Mouse (Mus musculus) gastrocnemius, postnatal 4 days (tissue): Measurements from ENCODE around the gene Gabrd. TPM values are rescaled to one million over a fixed set of nuclear protein-coding genes. Genes with fewer than 3 reads are reported as not detected.

ENCODE experiments used
- DNase-seq, 2 experiments: peaks; one replicate each; pipeline ENCODE4 v3.0.0; 2021 to 2022; ENCODE audit warnings: low spot score in 2 of 2, mixed read lengths in 2 of 2
- total RNA-seq, 2 experiments: library from RNA; stranded (reverse); gene quantifications; 2 replicates each; pipeline ENCODE4 v1.2.3; 2021

Gene Gabrd
- total RNA-seq, 2 experiments from 2014 or later = 0.78 to 1.2 TPM

GRCm38 (mm10) chr4:155387166-155387565 lies 10.7 kb downstream of the Gabrd start:
- no peak for DNase-seq

- DNase-seq = no peak
Observed at GRCm38 (mm10) chr4:155383326-155383725, 14.6 kb downstream of the Gabrd start.

DNA sequence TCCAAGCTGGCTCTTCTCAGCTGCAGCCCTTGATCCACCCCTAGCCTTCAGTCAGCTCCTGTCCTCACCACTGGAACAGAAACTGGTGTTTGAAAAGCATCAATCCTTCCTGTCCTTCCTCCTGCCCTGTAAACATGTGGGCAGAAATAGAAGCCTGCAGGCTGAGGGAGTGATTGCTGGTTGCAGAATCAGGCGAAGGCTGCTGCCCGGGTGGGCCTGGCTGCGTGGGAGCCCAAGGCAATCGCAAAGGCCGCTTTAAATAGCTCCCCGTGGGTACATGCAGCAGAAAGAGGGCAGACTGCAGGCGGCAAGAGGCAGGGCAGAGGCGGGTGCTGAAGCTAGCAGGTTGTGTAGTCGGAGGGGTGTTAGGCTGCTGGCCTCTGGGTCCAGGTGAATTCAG lies 15.2 kb downstream of the Gabrd start:
- no peak for DNase-seq

DNA sequence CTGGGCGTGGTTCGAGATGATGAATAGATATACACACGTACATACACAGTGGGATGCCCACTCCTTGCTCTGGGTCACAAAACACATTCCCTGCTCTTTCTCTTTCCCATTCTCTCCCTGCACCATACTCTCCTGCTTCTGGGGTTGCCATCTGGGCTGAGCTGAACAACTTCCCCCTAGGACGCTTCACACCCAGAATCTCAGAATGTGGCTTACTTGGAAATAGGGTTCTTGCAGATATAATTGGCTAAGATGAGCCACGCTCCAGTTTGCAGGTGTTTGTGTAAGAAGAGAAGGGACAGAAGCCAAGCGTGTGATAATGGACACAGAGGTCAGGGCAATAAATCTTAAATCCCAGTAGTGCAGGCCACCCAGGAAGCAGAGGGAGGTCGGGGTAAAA lies 15.9 kb downstream of the Gabrd start:
- no peak for DNase-seq

- no peak for DNase-seq
Observed at GRCm38 (mm10) chr4:155371797-155372735, 25.8 kb downstream of the Gabrd start.

- no peak for DNase-seq
Observed at GRCm38 (mm10) chr4:155370737-155371715, 26.9 kb downstream of the Gabrd start.

- peak; percentile 54 to 69 for DNase-seq
Observed at GRCm38 (mm10) chr4:155368684-155369083, 29.2 kb downstream of the Gabrd start.

GRCm38 (mm10) chr4:155367739-155368138 lies 30.2 kb downstream of the Gabrd start:
- no peak for DNase-seq

- DNase-seq = no peak
Observed at GRCm38 (mm10) chr4:155366784-155367183, 31.1 kb downstream of the Gabrd start.

DNA sequence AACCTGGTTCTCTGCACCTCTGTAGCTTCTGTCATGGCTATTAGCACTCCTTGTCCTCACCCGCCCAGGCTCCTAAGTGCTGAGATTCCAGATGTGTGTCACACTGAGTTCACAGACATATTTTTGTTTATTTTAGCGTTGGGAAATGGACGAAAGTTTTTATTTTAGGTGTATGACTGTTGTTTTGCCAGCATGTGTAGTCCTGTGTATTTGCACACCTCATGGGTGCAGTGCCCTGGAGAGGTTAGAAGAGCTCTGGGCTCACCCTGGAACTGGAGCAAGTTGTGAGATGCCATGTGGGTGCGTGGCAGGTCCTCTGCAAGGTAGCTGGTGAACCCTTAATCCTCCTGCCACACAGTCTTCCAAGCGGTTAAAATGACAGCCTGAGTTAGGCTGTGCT lies 35.5 kb downstream of the Gabrd start:
- no peak for DNase-seq

- peak; percentile 29 to 32 for DNase-seq
Observed at GRCm38 (mm10) chr4:155361303-155361791, 36.6 kb downstream of the Gabrd start, which contains the start of gene Prkcz. Gene Prkcz (minus strand): TSS chr4:155361361.

DNA sequence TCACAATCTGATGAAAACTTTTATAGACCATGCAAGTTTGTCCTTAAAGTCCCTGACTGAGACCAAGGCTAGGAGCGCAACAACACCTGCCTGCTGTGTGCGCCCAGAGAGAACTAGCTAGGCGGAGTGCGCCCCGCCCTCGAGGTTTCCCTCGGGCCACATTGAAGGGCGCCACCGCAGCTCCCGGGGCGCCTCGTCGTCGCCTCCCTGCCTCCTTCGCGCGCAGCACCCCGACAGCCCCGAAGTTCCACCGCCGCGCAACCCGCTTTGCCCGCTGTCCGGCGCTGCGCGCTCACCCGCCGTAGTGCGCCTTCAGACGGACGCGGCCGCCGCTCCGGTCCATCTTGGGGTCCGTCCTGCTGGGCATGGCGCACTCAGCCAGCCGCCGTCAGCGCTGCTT lies 37.1 kb downstream of the Gabrd start:
- no peak for DNase-seq

- DNase-seq = no peak
Observed at GRCm38 (mm10) chr4:155359560-155360464, 38.1 kb downstream of the Gabrd start.

DNA sequence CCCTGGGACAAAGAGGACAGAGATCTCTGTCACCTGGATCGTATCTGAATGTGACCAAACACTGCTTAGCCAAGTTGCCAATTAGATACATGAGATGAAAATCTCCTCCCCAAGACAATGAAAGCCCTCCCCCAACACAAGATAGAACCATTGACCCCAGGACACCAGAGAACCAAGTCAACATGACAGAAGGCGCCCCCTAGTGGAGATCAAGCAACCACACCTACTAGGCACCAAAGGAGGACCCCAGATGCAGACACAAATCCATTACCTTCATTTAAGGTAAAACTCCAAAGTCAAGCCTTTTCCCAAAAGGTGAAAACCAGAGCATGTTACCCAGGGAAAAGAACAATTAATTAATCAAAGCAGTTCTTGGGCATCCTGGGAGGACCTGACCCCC lies 40.3 kb downstream of the Gabrd start:
- no peak for DNase-seq

GRCm38 (mm10) chr4:155356354-155356753 lies 41.6 kb downstream of the Gabrd start:
- DNase-seq = no peak

DNA sequence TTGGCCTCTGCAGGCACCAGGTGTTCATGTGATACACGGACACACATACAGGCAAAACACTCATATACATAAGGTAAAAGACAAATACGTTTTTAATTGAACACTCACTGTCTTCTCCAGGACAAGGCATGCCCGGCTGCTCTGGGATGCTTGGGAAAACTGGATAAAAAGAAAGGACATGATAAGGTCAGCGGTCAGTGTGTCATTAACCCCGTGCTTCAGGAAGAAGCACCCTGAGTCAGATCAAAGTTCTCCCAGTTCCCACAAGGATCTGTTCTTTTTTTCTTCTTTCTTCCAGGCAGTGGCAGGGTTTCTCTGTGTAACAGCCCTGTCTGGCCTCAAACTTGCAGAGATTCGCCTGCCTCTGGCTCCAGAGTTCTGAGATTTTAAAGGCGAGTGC lies 43.4 kb downstream of the Gabrd start:
- DNase-seq = no peak

DNA sequence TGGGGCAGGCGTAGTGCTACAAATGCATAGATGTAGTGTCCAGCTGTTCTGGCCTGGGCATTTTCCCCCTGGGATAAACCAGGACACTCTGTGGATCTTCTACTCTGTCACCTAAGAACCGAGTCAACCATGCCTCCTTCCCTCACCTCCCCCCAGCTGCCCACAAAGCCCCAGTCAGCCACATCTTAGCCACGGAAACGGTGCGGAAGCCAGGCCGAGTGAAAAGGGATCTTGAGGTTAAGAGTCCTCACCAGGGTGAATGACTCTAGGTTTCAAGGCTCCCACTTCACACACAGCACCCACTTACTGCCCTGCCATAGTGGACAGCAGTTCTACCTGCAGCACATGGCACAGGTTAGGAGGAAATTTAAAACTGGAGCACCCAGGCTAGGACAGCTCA lies 43.9 kb downstream of the Gabrd start:
- no peak for DNase-seq

DNA sequence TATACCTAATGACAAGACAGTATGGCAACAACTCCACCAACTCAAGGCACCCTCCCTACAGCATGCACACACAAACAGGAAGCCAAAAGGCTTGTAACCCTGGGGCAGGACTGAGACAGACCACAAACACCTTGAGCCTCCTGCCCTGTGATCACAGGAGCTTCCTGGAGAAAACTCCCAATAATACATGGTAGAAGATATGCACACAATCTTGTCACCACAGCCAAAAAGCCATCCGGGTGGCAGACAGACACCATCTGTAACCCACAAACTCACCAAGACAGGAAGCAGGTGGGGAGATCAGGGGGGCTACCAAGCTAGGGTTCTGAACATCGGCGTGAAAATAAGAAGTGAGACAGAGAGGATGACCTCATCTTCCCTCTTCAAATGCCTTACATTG lies 45.3 kb downstream of the Gabrd start:
- DNase-seq = no peak

DNA sequence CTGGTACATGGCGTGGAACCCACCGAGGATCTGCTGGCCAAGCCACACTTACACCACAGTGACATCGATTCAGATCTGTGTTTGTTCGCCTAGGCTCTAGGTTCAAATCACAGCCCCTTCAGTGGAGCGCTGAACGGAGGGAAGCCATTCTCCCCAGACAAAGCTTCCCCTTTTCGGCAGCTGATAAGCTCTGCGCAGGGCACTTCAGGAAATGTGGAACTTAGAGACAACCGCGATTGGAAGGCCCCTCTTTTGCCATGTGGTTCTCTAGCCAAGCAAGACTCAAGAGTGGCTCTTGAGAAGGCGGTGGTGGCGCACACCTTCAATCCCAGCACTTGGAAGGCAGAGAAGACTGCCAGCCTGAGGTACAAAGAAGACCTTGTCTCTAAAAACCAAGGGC lies 51.6 kb downstream of the Gabrd start:
- DNase-seq = no peak

- DNase-seq = peak in 1 of 2 experiments; percentile 45
Observed at GRCm38 (mm10) chr4:155345608-155345953, 52.3 kb downstream of the Gabrd start.
